Comparison of ENCODE assay signal across 30 mouse cellular contexts in genomic region chr2:35308166-35308565, GRCm38 (mm10). TPM values are rescaled to one million over a fixed set of nuclear protein-coding genes. Genes with fewer than 3 reads are reported as not detected.
DNase-seq lines count a peak whose midpoint lies in the region; ATAC-seq and TF ChIP-seq lines count a peak whose summit lies in the region.
"Had no signal": no experiment of that assay in that cellular context is flagged by ENCODE, and none has a peak within 500 bp of the region (broad histone marks: within the 10 kb centered on the region; RNA-seq: fewer than 3 reads in every experiment).

No protein-coding gene starts in this region.

- WGBS in liver, embryonic 15.5 days (ENCODE audit: insufficient replicate concordance) = 32% methylated on average over 1 of the region's 1 CpGs
- WGBS in liver, embryonic 12.5 days (ENCODE audit: insufficient replicate concordance) = 40% methylated on average over 1 of the region's 1 CpGs
- 41% methylated on average over 1 of the region's 1 CpGs for WGBS in lung, adult 2 months

- peaks cover 15% of the 10 kb centered on the region for H3K4me1 ChIP-seq in liver, embryonic 15.5 days (replicated peaks)
- peaks cover 13% of the 10 kb centered on the region for H3K4me1 ChIP-seq in liver, embryonic 12.5 days
- no peaks in the 10 kb centered on the region for H3K4me1 ChIP-seq in lung, adult 2 months (ENCODE audit: control insufficient read depth, insufficient read depth, low read length)
- H3K4me1 ChIP-seq: embryonic facial prominence, embryonic 15.5 days; forebrain, embryonic 10.5 days; heart, embryonic 15.5 days; hindbrain, embryonic 15.5 days had no signal

- intact Hi-C loops in heart, postnatal 10 days (cut with DNase I) = no loop called here

- peaks cover 26% of the 10 kb centered on the region for H3K36me3 ChIP-seq in liver, embryonic 15.5 days (replicated peaks)
- H3K36me3 ChIP-seq in liver, embryonic 12.5 days = peaks cover 19% of the 10 kb centered on the region
- H3K36me3 ChIP-seq: forebrain, embryonic 10.5 days; hindbrain, embryonic 10.5 days; hindbrain, embryonic 15.5 days had no signal

- no peak overlapping the region for H3K4me2 ChIP-seq in liver, embryonic 15.5 days
- no peak overlapping the region for H3K4me2 ChIP-seq in liver, embryonic 12.5 days
- H3K4me2 ChIP-seq: embryonic facial prominence, embryonic 15.5 days; heart, embryonic 11.5 days; heart, embryonic 15.5 days; hindbrain, embryonic 15.5 days had no signal

- no peak overlapping the region for H3K27ac ChIP-seq in liver, embryonic 15.5 days (replicated peaks)
- H3K27ac ChIP-seq in liver, embryonic 12.5 days = no peak overlapping the region
- H3K27ac ChIP-seq: embryonic facial prominence, embryonic 15.5 days; forebrain, embryonic 10.5 days; gastrocnemius, adult 2 months; heart, adult 2 months; heart, embryonic 15.5 days; hindbrain, embryonic 10.5 days; hindbrain, embryonic 15.5 days had no signal

- H3K27me3 ChIP-seq in liver, embryonic 15.5 days = 0 out of 2 replicates have a peak, but pooled peaks cover 3% of the 10 kb centered on the region
- peaks cover 6% of the 10 kb centered on the region; the same call in 1 of the 2 replicates for H3K27me3 ChIP-seq in liver, embryonic 12.5 days (replicated peaks)
- H3K27me3 ChIP-seq: CH12.LX; embryonic facial prominence, embryonic 15.5 days; heart, embryonic 15.5 days; hindbrain, embryonic 15.5 days; Patski had no signal

- H3K4me3 ChIP-seq in liver, embryonic 15.5 days (replicated peaks) = no peak overlapping the region
- no peak overlapping the region for H3K4me3 ChIP-seq in liver, embryonic 12.5 days
- H3K4me3 ChIP-seq in lung, adult 2 months (replicated peaks; ENCODE audit: extremely low read depth, low read depth, low read length) = no peak overlapping the region
- H3K4me3 ChIP-seq: embryonic facial prominence, embryonic 15.5 days; erythroblast, embryonic 14.5 days; forebrain, embryonic 10.5 days; gastrocnemius, adult 2 months; heart, adult 2 months; heart, embryonic 15.5 days; hindbrain, embryonic 10.5 days; hindbrain, embryonic 15.5 days had no signal

- no peak for TF ChIP-seq CTCF in lung, adult 2 months (IDR thresholded peaks at IDR 0.05; ENCODE audit: insufficient read depth, low read length)

- ATAC-seq in liver, embryonic 15.5 days (ENCODE audit: insufficient read depth) = peak; percentile 22; the same call in 1 of the 2 replicates
- ATAC-seq in liver, embryonic 12.5 days = no peak
- peak; percentile 92 for ATAC-seq in megakaryocyte, adult 5-6 weeks (ENCODE audit: poor library complexity, severe bottlenecking)
- ATAC-seq in CD4-positive, CD25-positive, alpha-beta regulatory T cell, adult 4 months = no peak
- ATAC-seq: activated CD4-positive, CD25-positive, alpha-beta regulatory T cell, adult 4 months; forebrain, embryonic 14.5 days; Patski had no signal

- no peak for TF ChIP-seq POLR2A in lung, adult 2 months (IDR thresholded peaks at IDR 0.05; ENCODE audit: borderline replicate concordance, extremely low read depth, low read depth, low read length)

- H3K9me3 ChIP-seq in liver, embryonic 15.5 days (replicated peaks) = no peaks in the 10 kb centered on the region
- H3K9me3 ChIP-seq in liver, embryonic 12.5 days (replicated peaks) = no peaks in the 10 kb centered on the region
- H3K9me3 ChIP-seq: embryonic facial prominence, embryonic 15.5 days; forebrain, embryonic 10.5 days; heart, embryonic 15.5 days; hindbrain, embryonic 10.5 days; hindbrain, embryonic 15.5 days had no signal

- no peak overlapping the region for H3K9ac ChIP-seq in liver, embryonic 15.5 days
- no peak overlapping the region for H3K9ac ChIP-seq in liver, embryonic 12.5 days
- H3K9ac ChIP-seq: embryonic facial prominence, embryonic 15.5 days; heart, embryonic 15.5 days; hindbrain, embryonic 15.5 days had no signal

- peak; percentile 26 for DNase-seq in lung, postnatal 25 days (ENCODE audit: low spot score)
- DNase-seq in lung, adult 2 months = no peak
- no peak for DNase-seq in heart, postnatal 10 days
- no peak for DNase-seq in layer of hippocampus, postnatal 36 days
- DNase-seq: adrenal gland, adult 2 months; adrenal gland, postnatal 25 days; cerebellum, adult 2 months; cerebellum, postnatal 10 days; embryo, embryonic 11 days; gastrocnemius, adult 2 months; gastrocnemius, postnatal 36 days; heart, adult 2 months had no signal

RNA-seq across cellular contexts. Expression of gene Stom, which starts 28.6 kb away (rescaled TPM):
- polyA plus RNA-seq in liver, embryonic 15.5 days (2015; fragmentation: Nextera tagmentation; extraction: Ambion mirVana) = 169 and 191 TPM in 2 replicates
- polyA plus RNA-seq in liver, embryonic 12.5 days (2016; fragmentation: Nextera tagmentation; extraction: Ambion mirVana) = 134 TPM in 2 replicates
- 45.1 and 69.5 TPM in 2 replicates for polyA plus RNA-seq in lung, adult 2 months (2012; rRNA removed)
- 77.7 and 90.3 TPM in 2 replicates for total RNA-seq in megakaryocyte, adult 5-6 weeks (2015)
- 155 and 165 TPM in 2 replicates for total RNA-seq in megakaryocyte, adult 5-6 weeks (2017)
- total RNA-seq in heart, postnatal 10 days (2021) = 10 to 100 TPM; 56.2 to 61.7 TPM
- total RNA-seq in layer of hippocampus, postnatal 36 days (2021) = 1 to 10 TPM; 8.6 to 8.7 TPM
- 1 to 10 TPM; 2.6 to 3.6 TPM for polyA plus RNA-seq in CD4-positive, CD25-positive, alpha-beta regulatory T cell, adult 4 months (2017; shearing (Covaris generic))

RNA-seq across cellular contexts. Expression of gene Gsn, which starts 52.0 kb away (rescaled TPM):
- 134 and 144 TPM in 2 replicates for polyA plus RNA-seq in liver, embryonic 15.5 days (2015; fragmentation: Nextera tagmentation; extraction: Ambion mirVana)
- 76.8 and 80.4 TPM in 2 replicates for polyA plus RNA-seq in liver, embryonic 12.5 days (2016; fragmentation: Nextera tagmentation; extraction: Ambion mirVana)
- 2,994 and 3,301 TPM in 2 replicates for polyA plus RNA-seq in lung, adult 2 months (2012; rRNA removed)
- total RNA-seq in megakaryocyte, adult 5-6 weeks (2015) = 54.1 and 69.6 TPM in 2 replicates
- 90.9 and 98.1 TPM in 2 replicates for total RNA-seq in megakaryocyte, adult 5-6 weeks (2017)
- 100 to 1,000 TPM; 213 to 249 TPM for total RNA-seq in heart, postnatal 10 days (2021)
- 10 to 100 TPM; 73.3 to 75.0 TPM for total RNA-seq in layer of hippocampus, postnatal 36 days (2021)
- polyA plus RNA-seq in CD4-positive, CD25-positive, alpha-beta regulatory T cell, adult 4 months (2017; shearing (Covaris generic)) = 10 to 100 TPM; 27.3 to 33.1 TPM

RNA-seq across cellular contexts. Expression of gene 4930568D16Rik, which starts 59.4 kb away (rescaled TPM):
- not detected in 2 replicates for polyA plus RNA-seq in liver, embryonic 15.5 days (2015; fragmentation: Nextera tagmentation; extraction: Ambion mirVana)
- not detected in 2 replicates for polyA plus RNA-seq in liver, embryonic 12.5 days (2016; fragmentation: Nextera tagmentation; extraction: Ambion mirVana)
- polyA plus RNA-seq in lung, adult 2 months (2012; rRNA removed) = not detected in 2 replicates
- total RNA-seq in megakaryocyte, adult 5-6 weeks (2015) = not detected in 2 replicates
- not detected in 2 replicates for total RNA-seq in megakaryocyte, adult 5-6 weeks (2017)
- total RNA-seq in heart, postnatal 10 days (2021) = not detected
- not detected for total RNA-seq in layer of hippocampus, postnatal 36 days (2021)
- not detected for polyA plus RNA-seq in CD4-positive, CD25-positive, alpha-beta regulatory T cell, adult 4 months (2017; shearing (Covaris generic))
- total RNA-seq: adrenal gland, adult 2 months; adrenal gland, postnatal 25 days; CH12.LX; gastrocnemius, adult 2 months; gastrocnemius, postnatal 36 days; heart, adult 2 months; heart, postnatal 25 days had no signal
- polyA plus RNA-seq: activated CD4-positive, CD25-positive, alpha-beta regulatory T cell, adult 4 months; adrenal gland, adult 2 months; C2C12; cerebellum, adult 2 months; embryonic facial prominence, embryonic 11.5 days; embryonic facial prominence, embryonic 15.5 days; erythroblast, embryonic 14.5 days; forebrain, embryonic 10.5 days; forebrain, embryonic 14.5 days; heart, adult 2 months; heart, embryonic 11.5 days; heart, embryonic 15.5 days; hindbrain, embryonic 10.5 days; hindbrain, embryonic 15.5 days; Patski had no signal

Comparison
In these comparisons a context has a peak if more than half of its experiments do, and no peak if none do; other contexts are left out.
1. ATAC-seq: peak in liver, embryonic 15.5 days (single experiment) and megakaryocyte, adult 5-6 weeks (single experiment); none in liver, embryonic 12.5 days (single experiment) and CD4-positive, CD25-positive, alpha-beta regulatory T cell, adult 4 months (single experiment).
2. RNA of gene Stom, which starts 28.6 kb away (polyA plus RNA-seq): 169 to 191 TPM in liver, embryonic 15.5 days, 134 TPM in liver, embryonic 12.5 days and 45.1 to 69.5 TPM in lung, adult 2 months; 2.6 to 3.6 TPM in CD4-positive, CD25-positive, alpha-beta regulatory T cell, adult 4 months; every median in the first group is over 10 times any median in the second.
3. RNA of gene Gsn, which starts 52.0 kb away (polyA plus RNA-seq): 2,994 to 3,301 TPM in lung, adult 2 months; 134 to 144 TPM in liver, embryonic 15.5 days, 76.8 to 80.4 TPM in liver, embryonic 12.5 days and 27.3 to 33.1 TPM in CD4-positive, CD25-positive, alpha-beta regulatory T cell, adult 4 months; every median in the first group is over 10 times any median in the second.